ENCODE assay signal across 9 mouse cellular contexts in the genomic region with DNA sequence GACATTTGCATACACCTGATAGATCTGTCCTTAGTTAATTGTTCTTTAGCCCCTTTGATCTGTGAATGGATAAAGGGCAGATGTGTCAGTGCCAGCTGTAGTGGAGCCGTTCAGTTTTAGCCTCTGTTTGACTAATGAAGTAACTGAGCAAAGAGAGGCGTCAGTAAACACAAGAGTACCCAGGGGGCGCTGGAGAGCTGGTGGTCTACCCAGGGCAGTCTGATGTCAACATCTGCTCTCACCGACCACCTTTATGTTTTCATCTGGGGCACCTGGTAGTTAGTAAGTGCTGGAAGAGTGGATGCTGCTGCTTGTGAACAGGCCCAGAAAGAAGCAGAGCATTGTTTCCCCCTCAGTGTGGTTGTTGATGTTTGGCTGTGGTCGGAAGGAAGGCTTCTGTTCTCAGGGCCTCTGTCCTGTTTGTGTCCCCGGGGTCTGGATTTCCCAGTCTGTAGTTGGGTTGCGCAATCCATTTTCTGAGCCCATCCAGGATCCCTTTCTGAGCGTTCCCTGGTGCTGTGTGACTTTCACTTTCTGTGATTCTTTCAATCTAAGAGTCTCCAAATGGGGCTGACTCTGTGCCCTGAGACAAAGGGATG.
A peak's percentile ranks its signal among the peaks of the same experiment; 100 is the strongest.
DNase-seq lines count a peak whose midpoint lies in the region; ATAC-seq and TF ChIP-seq lines count a peak whose summit lies in the region.
"Had no signal": no experiment of that assay in that cellular context is flagged by ENCODE, and none has a peak within 500 bp of the region (broad histone marks: within the 10 kb centered on the region; RNA-seq: fewer than 3 reads in every experiment).

No protein-coding gene starts in this region.

- peak overlapping the region; percentile 62 for H3K27ac ChIP-seq in heart, adult 2 months
- no peak overlapping the region for H3K27ac ChIP-seq in heart, embryonic 10.5 days
- no peak overlapping the region for H3K27ac ChIP-seq in bone marrow macrophage, adult 2 months (ENCODE audit: insufficient read depth, low read depth, low read length)
- H3K27ac ChIP-seq in forebrain, embryonic 12.5 days: no peak overlapping the region
- H3K27ac ChIP-seq: heart, embryonic 13.5 days had no signal

- peak; percentile 62 to 74 for DNase-seq in heart, adult 2 months
- DNase-seq in heart, embryonic 10.5 days (ENCODE audit: low spot score): no peak
- peak; percentile 57 for DNase-seq in A20 (ENCODE audit: low read depth, low spot score)
- DNase-seq in lung, postnatal 25 days (ENCODE audit: low spot score): peak; percentile 47
- DNase-seq in right cerebral cortex, postnatal 36 days (ENCODE audit: low spot score in 2 of 2): no peak

- H3K4me2 ChIP-seq in forebrain, embryonic 12.5 days: no peak overlapping the region
- H3K4me2 ChIP-seq: heart, embryonic 13.5 days had no signal

- peaks cover 2% of the 10 kb centered on the region; the same call in 1 of the 2 replicates for H3K4me1 ChIP-seq in heart, adult 2 months (ENCODE audit: control insufficient read depth, insufficient read depth, low read length)
- peaks cover 3% of the 10 kb centered on the region; the same call in 1 of the 2 replicates for H3K4me1 ChIP-seq in heart, embryonic 10.5 days
- H3K4me1 ChIP-seq in bone marrow macrophage, adult 2 months (ENCODE audit: control insufficient read depth, insufficient read depth, low read length): peaks cover 5% of the 10 kb centered on the region; the same call in 1 of the 2 replicates
- H3K4me1 ChIP-seq in forebrain, embryonic 12.5 days: no peaks in the 10 kb centered on the region

- intact Hi-C loops in heart, adult 2 months (cut with DNase I): no loop called here

- H3K36me3 ChIP-seq in heart, adult 2 months (ENCODE audit: control insufficient read depth, insufficient read depth, low read length): no peaks in the 10 kb centered on the region
- H3K36me3 ChIP-seq in heart, embryonic 10.5 days: no peaks in the 10 kb centered on the region
- H3K36me3 ChIP-seq in forebrain, embryonic 12.5 days (replicated peaks): no peaks in the 10 kb centered on the region

- H3K9me3 ChIP-seq in heart, embryonic 10.5 days: no peaks in the 10 kb centered on the region
- H3K9me3 ChIP-seq in forebrain, embryonic 12.5 days: no peaks in the 10 kb centered on the region
- H3K9me3 ChIP-seq: heart, embryonic 13.5 days had no signal

- H3K9ac ChIP-seq in heart, adult 2 months (ENCODE audit: low read depth, low read length): no peak overlapping the region
- no peak overlapping the region for H3K9ac ChIP-seq in forebrain, embryonic 12.5 days
- H3K9ac ChIP-seq: heart, embryonic 13.5 days had no signal

- peak; percentile 61 for TF ChIP-seq CTCF in heart, adult 2 months (IDR thresholded peaks at IDR 0.05)
- TF ChIP-seq CTCF in bone marrow macrophage, adult 2 months (IDR thresholded peaks at IDR 0.05; ENCODE audit: low read depth, low read length): peak; percentile 53

- no peak for TF ChIP-seq POLR2A in heart, adult 2 months (IDR thresholded peaks at IDR 0.05; ENCODE audit: insufficient read depth, low read depth, low read length)
- TF ChIP-seq POLR2A in bone marrow macrophage, adult 2 months (IDR thresholded peaks at IDR 0.05; ENCODE audit: borderline replicate concordance, low read depth, low read length): no peak

- WGBS in heart, adult 2 months: 38% methylated on average over 8 of the region's 8 CpGs
- WGBS in heart, embryonic 10.5 days: 61% methylated on average over 8 of the region's 8 CpGs
- 66% methylated on average over 8 of the region's 8 CpGs for WGBS in forebrain, embryonic 12.5 days

- TF ChIP-seq EP300 in heart, adult 2 months (IDR thresholded peaks at IDR 0.05; ENCODE audit: insufficient read depth, low read depth, low read length): no peak

- ATAC-seq in hematopoietic stem cell, adult 5-6 weeks (replicated peaks in 1 of 2; ENCODE audit: insufficient read depth in 1 of 2, low FRiP score in 2 of 2, low TSS enrichment in 1 of 2, low read depth in 1 of 2, poor library complexity in 2 of 2, severe bottlenecking in 2 of 2): peak; percentile 17 to 51; a peak in 2 of 4 replicates
- ATAC-seq in forebrain, embryonic 12.5 days (ENCODE audit: low FRiP score): no peak

- no peaks in the 10 kb centered on the region for H3K27me3 ChIP-seq in heart, adult 2 months (ENCODE audit: control insufficient read depth, insufficient read depth, low read length)
- no peaks in the 10 kb centered on the region for H3K27me3 ChIP-seq in heart, embryonic 10.5 days (ENCODE audit: insufficient read depth, poor library complexity, severe bottlenecking)
- H3K27me3 ChIP-seq in forebrain, embryonic 12.5 days: no peaks in the 10 kb centered on the region
- H3K27me3 ChIP-seq: heart, embryonic 13.5 days had no signal

- H3K79me2 ChIP-seq in heart, adult 2 months (replicated peaks; ENCODE audit: control insufficient read depth, insufficient read depth, low read length): no peaks in the 10 kb centered on the region

- no peak overlapping the region for H3K4me3 ChIP-seq in heart, adult 2 months
- no peak overlapping the region for H3K4me3 ChIP-seq in heart, embryonic 10.5 days
- H3K4me3 ChIP-seq in bone marrow macrophage, adult 2 months (ENCODE audit: insufficient read depth, low read length): no peak overlapping the region
- H3K4me3 ChIP-seq in forebrain, embryonic 12.5 days (replicated peaks): no peak overlapping the region
- H3K4me3 ChIP-seq: heart, embryonic 13.5 days had no signal

Comparison
In these comparisons a context has a peak if more than half of its experiments do, and no peak if none do; other contexts are left out.
1. DNase-seq: peak in heart, adult 2 months (2 of 2), A20 (single experiment) and lung, postnatal 25 days (single experiment); none in heart, embryonic 10.5 days (single experiment) and right cerebral cortex, postnatal 36 days (0 of 2).